Mouse (Mus musculus): ENCODE measurements around the gene Hbq1a.
"Not testable (repeated sequence)": the region's sequence is repeated elsewhere in the genome, so short reads cannot be mapped to it uniquely, and the experiment has no call there.

- not testable (repeated sequence) for TF ChIP-seq CTCF, EP300 (IDR thresholded peaks at IDR 0.05; ENCODE audit: low read depth)
These were observed 6.4 kb upstream of the Hbq1a start for GRCm38 (mm10) chr11:32293479-32293878.

Data from heart, postnatal 0 days (tissue).